Mouse (Mus musculus) stomach, embryonic 14.5 days (tissue): ENCODE measurements around the gene Slc38a4. TPM values are rescaled to one million over a fixed set of nuclear protein-coding genes. Genes with fewer than 3 reads are reported as not detected.

Experiments used
- ATAC-seq: fragments of 200-750 bp; cut with Nextera tagmentation; 2 replicates; pipeline ENCODE4 v1.8.0; 2017; ENCODE audit warnings: low read depth, moderate TSS enrichment; ENCODE audit not compliant: insufficient number of reproducible peaks, insufficient read depth, low FRiP score
- H3K27ac ChIP-seq: fragments of 300-500 bp; sonication (generic); 2 replicates; pipeline ENCODE4 v1.5.1; 2014; ENCODE audit warnings: mild to moderate bottlenecking, low read length, moderate library complexity, mixed read lengths
- H3K27me3 ChIP-seq: fragments of 300-500 bp; sonication (generic); 2 replicates; pipeline ENCODE4 v1.6.1; 2014; ENCODE audit warnings: low read length, control low read depth, mixed read lengths; ENCODE audit not compliant: control insufficient read depth, insufficient read depth
- H3K36me3 ChIP-seq: fragments of 300-500 bp; sonication (generic); 2 replicates; pipeline ENCODE4 v1.6.1; 2014; ENCODE audit warnings: mild to moderate bottlenecking, control low read depth, low read length, moderate library complexity, mixed read lengths; ENCODE audit not compliant: control insufficient read depth, insufficient read depth
- H3K4me1 ChIP-seq: fragments of 300-500 bp; sonication (generic); 2 replicates; pipeline ENCODE4 v1.6.1; 2014; ENCODE audit warnings: low read length, control low read depth, mixed read lengths; ENCODE audit not compliant: control insufficient read depth, insufficient read depth
- H3K4me2 ChIP-seq: fragments of 300-500 bp; sonication (generic); replicated peaks from 2 replicates; pipeline ENCODE4 v1.6.1; 2014; ENCODE audit warnings: low read depth, low read length, control low read depth
- H3K4me3 ChIP-seq: fragments of 300-500 bp; sonication (generic); 2 replicates; pipeline ENCODE4 v1.5.1; 2014; ENCODE audit warnings: low read depth, low read length, control low read depth
- H3K9ac ChIP-seq: fragments of 300-500 bp; sonication (generic); replicated peaks from 2 replicates; pipeline ENCODE4 v1.6.1; 2014; ENCODE audit warnings: low read depth, mild to moderate bottlenecking, control low read depth, low read length, moderate library complexity, mixed read lengths
- H3K9me3 ChIP-seq: fragments of 300-500 bp; sonication (generic); 2 replicates; pipeline ENCODE4 v1.6.1; 2016; ENCODE audit warnings: low read depth, low read length, control low read depth; ENCODE audit not compliant: control insufficient read depth
- WGBS: fragments of 180-500 bp; shearing (Covaris S2); extraction: QIAGEN DNeasy Blood & Tissue Kit; methylation state at CpG from one replicate; pipeline ENCODE4 v1.1.7; 2014; 5-methylcytosine and 5-hydroxymethylcytosine counted together
- polyA plus RNA-seq: library from polyadenylated mRNA; unstranded; fragments of >200 nt; fragmentation: Nextera tagmentation; extraction: Ambion mirVana; gene quantifications from 2 replicates; pipeline ENCODE4 v1.2.1, GENCODE M21; 2014

Gene Slc38a4
- polyA plus RNA-seq, 1 experiment from 2014 or later, result 59.1 TPM

GRCm38 (mm10) chr15:97031886-97032285 is 23.9 kb downstream of the Slc38a4 start:
- 80% methylated on average over 5 of the region's 5 CpGs for WGBS
- no peak for ATAC-seq
- no peak overlapping the region for H3K27ac ChIP-seq
- no peaks in the 10 kb centered on the region for H3K27me3 ChIP-seq
- H3K4me3 ChIP-seq, result no peak overlapping the region
- H3K36me3 ChIP-seq, result no peaks in the 10 kb centered on the region
- no peak overlapping the region for H3K9ac ChIP-seq
- H3K4me1 ChIP-seq, result peaks cover 9% of the 10 kb centered on the region
- no peak overlapping the region for H3K4me2 ChIP-seq
- no peaks in the 10 kb centered on the region for H3K9me3 ChIP-seq

GRCm38 (mm10) chr15:97030984-97031492 is 24.7 kb downstream of the Slc38a4 start:
- H3K9me3 ChIP-seq, result no peaks in the 10 kb centered on the region
- peaks cover 9% of the 10 kb centered on the region for H3K4me1 ChIP-seq
- no peak overlapping the region for H3K4me3 ChIP-seq
- no peak overlapping the region for H3K4me2 ChIP-seq
- 87% methylated on average over 10 of the region's 10 CpGs for WGBS
- no peaks in the 10 kb centered on the region for H3K36me3 ChIP-seq
- no peak overlapping the region for H3K27ac ChIP-seq
- H3K9ac ChIP-seq, result no peak overlapping the region
- ATAC-seq, result no peak
- H3K27me3 ChIP-seq, result no peaks in the 10 kb centered on the region

GRCm38 (mm10) chr15:97030136-97030535 is 25.6 kb downstream of the Slc38a4 start:
- 88% methylated on average over 4 of the region's 4 CpGs for WGBS
- H3K9ac ChIP-seq, result no peak overlapping the region
- no peaks in the 10 kb centered on the region for H3K9me3 ChIP-seq
- H3K36me3 ChIP-seq, result no peaks in the 10 kb centered on the region
- no peak overlapping the region for H3K4me3 ChIP-seq
- no peak overlapping the region for H3K4me2 ChIP-seq
- peaks cover 9% of the 10 kb centered on the region for H3K4me1 ChIP-seq
- H3K27ac ChIP-seq, result no peak overlapping the region
- no peaks in the 10 kb centered on the region for H3K27me3 ChIP-seq
- ATAC-seq, result no peak

- ATAC-seq, result no peak
- H3K4me3 ChIP-seq, result no peak overlapping the region
- H3K4me2 ChIP-seq, result no peak overlapping the region
- WGBS, result 82% methylated on average over 9 of the region's 9 CpGs
- no peak overlapping the region for H3K9ac ChIP-seq
- H3K27ac ChIP-seq, result no peak overlapping the region
- no peaks in the 10 kb centered on the region for H3K36me3 ChIP-seq
- no peaks in the 10 kb centered on the region for H3K9me3 ChIP-seq
- H3K4me1 ChIP-seq, result peaks cover 9% of the 10 kb centered on the region
- H3K27me3 ChIP-seq, result no peaks in the 10 kb centered on the region
Observed at GRCm38 (mm10) chr15:97029064-97029791, 26.5 kb downstream of the Slc38a4 start.

- Histone ChIP-seq H3K36me3 (no peaks in the 10 kb centered on the region), H3K4me2 (no peak overlapping the region), H3K9ac (no peak overlapping the region), H3K9me3 (no peaks in the 10 kb centered on the region), H3K27me3 (no peaks in the 10 kb centered on the region), H3K27ac (no peak overlapping the region), H3K4me3 (no peak overlapping the region), H3K4me1 (peaks cover 8% of the 10 kb centered on the region)
- 55% methylated on average over 11 of the region's 11 CpGs for WGBS
- ATAC-seq, result peak; percentile 14; the same call in 1 of the 2 replicates
Observed at GRCm38 (mm10) chr15:97028651-97029050, 27.1 kb downstream of the Slc38a4 start.

- 44% methylated on average over 4 of the region's 4 CpGs for WGBS
- H3K27ac ChIP-seq, result no peak overlapping the region
- no peak overlapping the region for H3K4me3 ChIP-seq
- H3K4me1 ChIP-seq, result peaks cover 4% of the 10 kb centered on the region; the same call in 1 of the 2 replicates
- no peak overlapping the region for H3K9ac ChIP-seq
- no peaks in the 10 kb centered on the region for H3K9me3 ChIP-seq
- ATAC-seq, result no peak
- H3K4me2 ChIP-seq, result no peak overlapping the region
- no peaks in the 10 kb centered on the region for H3K36me3 ChIP-seq
- H3K27me3 ChIP-seq, result no peaks in the 10 kb centered on the region
Observed at GRCm38 (mm10) chr15:97028046-97028634, 27.6 kb downstream of the Slc38a4 start.

GRCm38 (mm10) chr15:97026670-97027069 is 29.1 kb downstream of the Slc38a4 start:
- Histone ChIP-seq H3K4me3 (no peak overlapping the region), H3K9me3 (no peaks in the 10 kb centered on the region), H3K36me3 (no peaks in the 10 kb centered on the region), H3K27me3 (no peaks in the 10 kb centered on the region), H3K4me1 (peaks cover 4% of the 10 kb centered on the region; the same call in 1 of the 2 replicates), H3K4me2 (no peak overlapping the region), H3K9ac (no peak overlapping the region), H3K27ac (no peak overlapping the region)
- no peak for ATAC-seq
- WGBS, result 48% methylated on average over 6 of the region's 6 CpGs

- peaks cover 4% of the 10 kb centered on the region; the same call in 1 of the 2 replicates for H3K4me1 ChIP-seq
- H3K9me3 ChIP-seq, result no peaks in the 10 kb centered on the region
- WGBS, result 54% methylated on average over 4 of the region's 6 CpGs
- H3K27ac ChIP-seq, result no peak overlapping the region
- no peak overlapping the region for H3K4me2 ChIP-seq
- H3K27me3 ChIP-seq, result no peaks in the 10 kb centered on the region
- no peaks in the 10 kb centered on the region for H3K36me3 ChIP-seq
- no peak overlapping the region for H3K9ac ChIP-seq
- no peak overlapping the region for H3K4me3 ChIP-seq
- no peak for ATAC-seq
Observed at GRCm38 (mm10) chr15:97022764-97023163, 33.0 kb downstream of the Slc38a4 start.
